Mouse (Mus musculus): ENCODE results near the gene Rnf115.

- TF ChIP-seq CTCF (IDR thresholded peaks at IDR 0.05; ENCODE audit: low read depth), result no peak
- TF ChIP-seq EP300 (optimal IDR thresholded peaks at IDR 0.05), result no peak
Measured at GRCm38 (mm10) chr3:96814342-96814741, 86.9 kb downstream of the Rnf115 start.

All from stomach, postnatal 0 days (tissue).